Mouse (Mus musculus): ENCODE results near the gene Usp31.

- TF ChIP-seq ETS1 (IDR thresholded peaks at IDR 0.05; ENCODE audit: low read depth, low read length) (no peak), EP300 (IDR thresholded peaks at IDR 0.05; ENCODE audit: low read depth in 1 of 2, low read length in 2 of 2) (no peak), POLR2A (IDR thresholded peaks at IDR 0.05; ENCODE audit: control insufficient read depth in 1 of 2, insufficient read depth in 1 of 2, low read depth in 1 of 2, low read length in 2 of 2, poor library complexity in 1 of 2) (no peak), CTCF (IDR thresholded peaks at IDR 0.05 in 2 of 3, conservative IDR thresholded peaks at IDR 0.05 in 1 of 3; ENCODE audit: control insufficient read depth in 1 of 3, insufficient read depth in 1 of 3, low read depth in 2 of 3, low read length in 3 of 3, poor library complexity in 1 of 3, severe bottlenecking in 1 of 3) (no peak)
Observed at GRCm38 (mm10) chr7:121750244-121750643, 43.2 kb upstream of the Usp31 start.

Measured in MEL (cell line).